Mouse (Mus musculus): ENCODE measurements around the gene Mgea5. TPM values are rescaled to one million over a fixed set of nuclear protein-coding genes. Genes with fewer than 3 reads are reported as not detected.

Mgea5 gene
- polyA plus RNA-seq, 1 experiment from 2014 or later, result 86.3 TPM

DNA sequence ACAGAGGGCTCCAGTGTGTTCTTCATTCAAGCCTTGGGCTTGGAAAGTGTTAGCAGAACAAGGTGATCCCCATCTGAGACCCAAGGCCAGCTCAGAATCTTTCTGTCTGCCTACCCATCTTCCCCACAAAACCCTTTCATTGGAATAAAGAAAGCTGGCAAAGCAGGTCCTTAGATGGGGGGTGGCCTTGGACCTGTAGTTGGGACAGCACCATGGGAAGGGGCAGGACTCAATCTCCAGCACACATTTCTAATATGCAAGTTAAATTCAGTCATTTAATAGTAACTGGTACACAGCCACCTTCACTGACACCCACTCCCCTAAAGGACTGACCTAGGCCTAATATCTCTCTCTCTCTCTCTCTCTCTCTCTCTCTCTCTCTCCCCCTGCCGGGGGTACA is 47.4 kb downstream of the Mgea5 start:
- in situ Hi-C loops (cut with MboI; ENCODE audit: low pct_unique_long_range_greater_than_20kb), result no loop called here
- ChIA-PET CTCF (no interaction called here), POLR2A (no interaction called here)
- peaks cover 55% of the 10 kb centered on the region for H3K27me3 ChIP-seq
- ATAC-seq (no peak), DNase-seq (ENCODE audit: low read depth, low spot score) (no peak)
- no peak for TF ChIP-seq CTCF (IDR thresholded peaks at IDR 0.05)

DNA sequence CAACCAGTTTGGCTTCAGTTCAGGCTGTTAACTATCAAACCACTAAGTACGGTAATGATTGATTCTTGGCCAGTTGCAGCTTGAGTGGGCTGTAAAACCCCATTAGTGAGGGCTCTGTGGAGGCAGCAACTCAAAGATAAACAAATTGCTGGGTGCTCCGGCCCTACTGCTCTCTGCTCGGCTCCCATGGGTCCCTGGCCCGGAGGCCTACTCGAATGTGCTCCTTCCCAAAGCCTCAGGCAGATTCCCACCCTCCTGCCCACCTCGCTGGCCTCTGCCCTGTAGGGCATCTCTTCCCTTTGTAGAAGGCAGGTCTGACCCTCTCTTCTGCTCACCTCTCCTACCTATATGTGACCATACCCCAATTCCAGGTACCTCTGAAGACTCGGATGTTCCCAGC is 48.9 kb downstream of the Mgea5 start:
- in situ Hi-C loops (cut with MboI; ENCODE audit: low pct_unique_long_range_greater_than_20kb), result no loop called here
- ChIA-PET CTCF (interaction anchor here (1.1 kb wide), 1 partner anchor 11 kb away, joined by 4 read pairs; no protein-coding TSS in a partner anchor), POLR2A (interaction anchor here (0.6 to 0.8 kb wide), 2 partner anchors 10 to 90 kb away, joined by 3 to 6 read pairs; no protein-coding TSS in a partner anchor)
- no peak for DNase-seq (ENCODE audit: low read depth, low spot score)
- no peak for ATAC-seq
- peaks cover 57% of the 10 kb centered on the region for H3K27me3 ChIP-seq
- no peak for TF ChIP-seq CTCF (IDR thresholded peaks at IDR 0.05)

DNA sequence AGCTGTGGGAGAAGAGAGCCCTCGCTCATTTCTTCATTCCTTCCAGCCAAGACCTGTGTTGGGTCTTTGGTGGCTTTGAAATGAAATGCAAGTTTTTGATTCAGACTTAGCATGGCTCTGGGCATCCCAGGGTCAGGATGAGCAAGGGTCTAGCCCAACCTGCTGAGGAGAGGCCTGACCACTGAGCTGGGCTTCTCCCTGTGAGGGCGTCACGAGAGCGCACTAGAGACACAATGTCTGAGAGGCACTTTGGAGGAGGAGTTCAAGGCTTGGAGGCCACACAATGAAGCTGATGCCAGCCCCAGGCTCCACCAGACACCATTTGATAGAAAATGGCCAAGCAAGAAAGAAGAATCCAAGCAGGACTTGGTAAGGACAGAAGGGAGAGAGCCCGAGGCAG is 49.4 kb downstream of the Mgea5 start:
- in situ Hi-C loops (cut with MboI; ENCODE audit: low pct_unique_long_range_greater_than_20kb), result no loop called here
- CTCF ChIA-PET, result interaction anchor here (1.1 to 1.7 kb wide), 2 partner anchors 12 to 161 kb away, joined by 4 read pairs; no protein-coding TSS in a partner anchor
- POLR2A ChIA-PET, result interaction anchor here (0.6 to 0.8 kb wide), 2 partner anchors 11 to 159 kb away, joined by 3 to 4 read pairs; no protein-coding TSS in a partner anchor
- peaks cover 54% of the 10 kb centered on the region for H3K27me3 ChIP-seq
- ATAC-seq (no peak), DNase-seq (ENCODE audit: low read depth, low spot score) (no peak)
- no peak for TF ChIP-seq CTCF (IDR thresholded peaks at IDR 0.05)

DNA sequence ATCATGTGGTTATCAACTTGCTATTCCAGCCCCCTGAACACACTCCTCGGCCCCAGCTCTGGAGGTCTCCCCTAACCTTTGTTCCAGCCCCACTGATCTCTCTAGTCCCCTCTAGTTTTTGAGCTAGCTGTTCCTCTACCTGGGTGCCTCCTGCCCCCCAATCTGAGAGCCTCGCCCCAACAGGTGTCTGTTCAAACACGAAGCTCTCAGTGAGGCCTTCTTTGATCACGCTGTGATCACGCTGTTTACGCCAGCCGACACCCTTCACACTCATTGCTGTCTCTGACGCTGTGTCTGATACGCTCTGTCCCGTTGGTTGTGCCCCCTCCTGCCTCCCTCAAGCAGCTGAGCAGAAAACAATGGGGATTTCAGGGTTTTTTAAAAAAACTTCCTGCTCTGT is 50.1 kb downstream of the Mgea5 start:
- peaks cover 53% of the 10 kb centered on the region for H3K27me3 ChIP-seq
- in situ Hi-C loops (cut with MboI; ENCODE audit: low pct_unique_long_range_greater_than_20kb), result no loop called here

DNA sequence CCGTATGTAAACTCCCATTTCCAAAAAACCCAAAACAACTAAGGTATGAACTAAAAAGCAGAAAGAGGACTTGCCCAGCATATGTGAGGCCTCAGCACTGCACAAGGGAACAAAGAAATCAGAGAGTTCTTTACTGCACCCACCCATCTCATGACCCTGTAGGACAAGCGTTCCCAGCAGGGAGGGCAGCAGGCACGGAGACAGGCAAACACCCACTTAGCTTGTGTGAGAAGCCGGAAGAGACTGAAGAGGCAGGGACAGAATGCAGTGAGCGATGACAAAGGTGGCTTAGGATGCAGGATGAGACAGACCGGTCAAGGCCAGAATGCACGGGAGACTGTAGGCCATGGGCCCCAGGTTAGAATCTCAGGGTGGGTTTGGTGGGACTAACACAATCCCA is 52.0 kb downstream of the Mgea5 start:
- peaks cover 51% of the 10 kb centered on the region for H3K27me3 ChIP-seq
- no peak for DNase-seq (ENCODE audit: low read depth, low spot score)
- POLR2A ChIA-PET, result interaction anchor here (0.8 kb wide), 1 partner anchor 17 kb away, joined by 3 read pairs; no protein-coding TSS in a partner anchor
- CTCF ChIA-PET, result interaction anchor here (1.3 kb wide), 1 partner anchor 15 kb away, joined by 3 read pairs; no protein-coding TSS in a partner anchor
- ATAC-seq, result no peak
- TF ChIP-seq CTCF (IDR thresholded peaks at IDR 0.05), result no peak
- in situ Hi-C loops (cut with MboI; ENCODE audit: low pct_unique_long_range_greater_than_20kb), result no loop called here

More for the DNA sequence above, 50.1 kb downstream of the Mgea5 start:
- ATAC-seq (no peak), DNase-seq (ENCODE audit: low read depth, low spot score) (no peak)
- POLR2A ChIA-PET, result interaction anchor here (0.6 kb wide), 1 partner anchor 158 kb away, joined by 4 read pairs; no protein-coding TSS in a partner anchor
- CTCF ChIA-PET, result interaction anchor here (1.2 to 1.7 kb wide), 2 partner anchors 14 to 160 kb away, joined by 3 to 4 read pairs; no protein-coding TSS in a partner anchor
- TF ChIP-seq CTCF (IDR thresholded peaks at IDR 0.05), result no peak

DNA sequence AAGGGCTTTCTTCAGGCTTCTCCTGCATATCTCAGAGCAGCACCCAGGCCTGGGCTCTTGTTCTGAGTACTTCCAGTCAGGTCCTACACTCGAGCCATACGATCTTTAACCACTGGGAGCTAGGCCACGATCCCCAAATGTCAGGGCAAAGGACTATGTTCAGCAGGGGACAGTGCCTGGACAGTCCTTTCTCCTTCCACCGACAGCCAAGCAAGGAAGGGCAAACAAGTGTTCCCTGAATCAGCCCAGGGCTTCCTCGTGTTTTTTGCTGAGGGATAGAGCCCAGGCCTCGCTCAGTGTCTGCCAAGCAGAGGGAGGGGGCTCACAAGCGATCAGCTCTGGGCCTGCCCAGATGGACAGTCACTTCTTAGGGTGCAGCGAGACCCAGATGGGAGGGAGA is 53.6 kb downstream of the Mgea5 start:
- DNase-seq (ENCODE audit: low read depth, low spot score), result no peak
- no peak for ATAC-seq
- in situ Hi-C loops (cut with MboI; ENCODE audit: low pct_unique_long_range_greater_than_20kb), result no loop called here
- TF ChIP-seq CTCF (IDR thresholded peaks at IDR 0.05), result no peak
- H3K27me3 ChIP-seq, result peaks cover 53% of the 10 kb centered on the region
- CTCF ChIA-PET, result interaction anchor here (1.1 to 1.4 kb wide), 2 partner anchors 8 to 21 kb away, joined by 4 read pairs; no protein-coding TSS in a partner anchor
- POLR2A ChIA-PET, result no interaction called here

DNA sequence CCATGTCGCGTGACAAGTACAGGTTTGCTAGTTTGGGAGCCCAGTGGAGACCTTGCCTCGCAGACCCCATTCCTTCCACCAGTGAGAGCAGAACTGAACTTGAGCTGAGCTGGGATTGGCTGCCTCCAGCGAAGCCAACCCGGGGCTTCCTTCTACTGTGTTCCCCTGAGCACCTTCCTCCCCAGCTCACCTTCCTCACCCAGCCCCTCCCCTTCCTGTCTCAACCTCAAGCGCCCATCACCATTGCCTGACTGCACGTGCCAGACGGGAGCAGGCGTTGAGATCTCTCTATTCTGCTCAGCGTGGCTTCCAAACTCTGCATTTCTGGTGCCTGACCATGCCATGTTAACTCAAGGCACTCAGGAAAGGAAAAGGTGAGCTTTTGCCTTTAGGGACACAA is 56.4 kb downstream of the Mgea5 start:
- CTCF ChIA-PET, result interaction anchor here (0.8 to 1.2 kb wide), 2 partner anchors 9 to 20 kb away, joined by 3 to 4 read pairs; no protein-coding TSS in a partner anchor
- no peak for ATAC-seq
- no peak for DNase-seq (ENCODE audit: low read depth, low spot score)
- in situ Hi-C loops (cut with MboI; ENCODE audit: low pct_unique_long_range_greater_than_20kb), result loop anchor here (10.0 kb wide), 1 partner anchor 52 kb away; no protein-coding TSS in a partner anchor
- POLR2A ChIA-PET, result no interaction called here
- H3K27me3 ChIP-seq, result peaks cover 43% of the 10 kb centered on the region
- TF ChIP-seq CTCF (IDR thresholded peaks at IDR 0.05), result no peak

DNA sequence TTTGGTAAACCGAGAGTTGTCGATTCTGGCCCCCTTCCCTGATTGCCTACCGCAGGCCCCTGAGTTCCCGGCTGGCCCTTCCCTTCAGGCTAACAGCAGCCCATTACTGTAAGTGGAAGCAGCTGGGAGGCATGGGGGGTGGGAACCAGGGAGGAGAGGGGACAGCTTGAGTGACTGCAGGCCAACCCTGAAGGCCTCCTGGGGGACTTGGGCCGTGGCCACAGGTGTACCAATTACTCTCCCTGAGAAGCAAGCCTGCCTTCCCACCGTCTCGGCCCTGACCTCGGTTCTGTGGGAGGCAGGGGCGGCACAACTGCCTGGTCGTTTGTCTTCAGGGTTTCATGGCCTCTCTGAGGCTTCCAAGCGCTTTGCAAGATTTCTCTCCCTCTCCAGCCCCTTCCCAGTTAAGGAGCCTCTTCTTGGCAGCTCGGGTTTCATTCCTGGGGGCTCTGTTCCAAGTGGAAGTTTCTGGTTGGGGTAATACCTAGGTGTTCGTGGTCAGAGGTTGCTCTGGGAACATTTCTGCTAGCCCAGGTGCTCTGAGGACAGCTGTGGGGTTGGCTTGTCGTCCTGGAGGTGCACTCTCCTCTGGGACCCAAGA is 57.9 kb downstream of the Mgea5 start:
- ATAC-seq, result no peak
- ChIA-PET CTCF (no interaction called here), POLR2A (interaction anchor here (0.7 kb wide), 1 partner anchor 50 kb away, joined by 3 read pairs; no protein-coding TSS in a partner anchor)
- TF ChIP-seq CTCF (IDR thresholded peaks at IDR 0.05), result no peak
- in situ Hi-C loops (cut with MboI; ENCODE audit: low pct_unique_long_range_greater_than_20kb), result loop anchor here (10.0 kb wide), 1 partner anchor 51 kb away; no protein-coding TSS in a partner anchor
- H3K27me3 ChIP-seq, result peaks cover 34% of the 10 kb centered on the region
- no peak for DNase-seq (ENCODE audit: low read depth, low spot score)

DNA sequence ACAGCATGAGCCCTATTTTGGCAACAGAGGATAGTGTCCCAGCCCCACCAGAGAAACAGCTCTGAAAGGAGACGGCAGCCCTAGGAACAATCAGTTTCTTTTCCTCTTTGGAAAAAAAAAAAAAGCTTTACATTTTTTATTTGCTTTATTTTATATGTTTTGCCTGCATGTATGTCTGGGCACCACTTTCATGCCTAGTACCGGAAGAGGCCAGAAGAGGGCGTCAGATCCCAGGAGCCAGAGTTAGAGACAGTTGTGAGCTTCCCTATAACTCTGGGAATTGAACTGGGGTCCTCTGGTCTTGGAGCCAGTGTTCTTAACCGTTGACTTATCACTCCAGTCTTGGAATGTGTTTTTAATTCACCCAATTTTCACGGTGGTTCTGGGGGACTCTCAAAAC is 61.4 kb downstream of the Mgea5 start:
- H3K27me3 ChIP-seq, result peaks cover 16% of the 10 kb centered on the region
- ChIA-PET CTCF (interaction anchor here (1.1 to 2.3 kb wide), 2 partner anchors 9 to 11 kb away, joined by 3 to 8 read pairs; no protein-coding TSS in a partner anchor), POLR2A (interaction anchor here (0.7 kb wide), 1 partner anchor 32 kb away, joined by 3 read pairs; no protein-coding TSS in a partner anchor)
- in situ Hi-C loops (cut with MboI; ENCODE audit: low pct_unique_long_range_greater_than_20kb), result loop anchor here (10.0 kb wide), 1 partner anchor 47 kb away; no protein-coding TSS in a partner anchor
- ATAC-seq (no peak), DNase-seq (ENCODE audit: low read depth, low spot score) (no peak)
- TF ChIP-seq CTCF (IDR thresholded peaks at IDR 0.05), result no peak

DNA sequence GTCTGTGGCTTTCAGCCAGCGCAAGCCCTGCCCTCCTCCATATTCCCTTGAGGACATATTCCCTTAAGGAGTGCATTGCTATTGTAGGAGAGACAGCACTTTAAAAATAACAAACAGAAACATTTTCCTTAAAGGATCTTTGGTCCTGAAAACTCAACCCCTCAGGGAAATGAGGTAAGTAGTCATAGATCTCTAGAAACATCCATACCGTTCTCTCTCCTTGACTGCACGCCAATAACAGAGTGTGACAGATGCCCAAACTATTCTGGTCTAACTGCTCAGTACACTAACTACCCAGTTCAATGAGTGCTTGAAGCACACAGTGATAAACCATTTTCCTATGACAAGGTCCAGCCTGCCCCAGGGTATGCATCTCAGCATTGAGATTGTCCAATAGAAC is 65.4 kb downstream of the Mgea5 start:
- ChIA-PET CTCF (interaction anchor here (1.4 to 1.9 kb wide), 2 partner anchors 9 to 144 kb away, joined by 4 to 5 read pairs; no protein-coding TSS in a partner anchor), POLR2A (no interaction called here)
- peaks cover 12% of the 10 kb centered on the region for H3K27me3 ChIP-seq
- TF ChIP-seq CTCF (IDR thresholded peaks at IDR 0.05), result no peak
- in situ Hi-C loops (cut with MboI; ENCODE audit: low pct_unique_long_range_greater_than_20kb), result no loop called here
- ATAC-seq (no peak), DNase-seq (ENCODE audit: low read depth, low spot score) (no peak)

Data from Patski (cell line).